Mouse (Mus musculus): ENCODE measurements around the gene Fam110c.

The Fam110c gene

GRCm38 (mm10) chr12:31097185-31097584 lies 23.5 kb downstream of the Fam110c start:
- in situ Hi-C loops (cut with MboI, MseI): loop anchor here in 1 of 2 experiments (25.0 kb wide), 1 partner anchor 990 kb away; no protein-coding TSS in a partner anchor

- in situ Hi-C loops (cut with MboI, MseI): loop anchor here in 1 of 2 experiments (25.0 kb wide), 1 partner anchor 336 kb away; no protein-coding TSS in a partner anchor
These were observed 27.5 kb downstream of the Fam110c start for GRCm38 (mm10) chr12:31101190-31101589.

DNA sequence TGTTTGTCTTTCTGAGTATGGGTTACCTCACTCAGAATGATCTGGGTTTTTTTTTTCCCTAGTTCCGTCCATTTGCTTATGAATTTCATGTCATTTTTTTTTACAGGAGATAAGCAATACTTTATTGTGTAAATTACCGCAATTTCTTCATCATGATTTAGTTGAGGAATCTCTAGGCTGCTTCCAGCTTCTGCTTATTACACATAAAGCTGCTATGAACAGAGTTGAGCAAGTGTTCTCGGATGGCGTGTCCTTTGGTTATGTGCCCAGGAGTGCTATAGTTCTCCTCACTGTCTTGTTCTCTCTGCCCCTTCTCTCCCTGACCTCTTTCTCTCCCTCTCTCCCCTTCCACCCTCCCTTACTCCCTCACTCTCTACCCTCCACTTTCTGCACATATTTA lies 28.2 kb downstream of the Fam110c start:
- in situ Hi-C loops (cut with MboI, MseI): loop anchor here in 1 of 2 experiments (25.0 kb wide), 1 partner anchor 335 kb away; no protein-coding TSS in a partner anchor

DNA sequence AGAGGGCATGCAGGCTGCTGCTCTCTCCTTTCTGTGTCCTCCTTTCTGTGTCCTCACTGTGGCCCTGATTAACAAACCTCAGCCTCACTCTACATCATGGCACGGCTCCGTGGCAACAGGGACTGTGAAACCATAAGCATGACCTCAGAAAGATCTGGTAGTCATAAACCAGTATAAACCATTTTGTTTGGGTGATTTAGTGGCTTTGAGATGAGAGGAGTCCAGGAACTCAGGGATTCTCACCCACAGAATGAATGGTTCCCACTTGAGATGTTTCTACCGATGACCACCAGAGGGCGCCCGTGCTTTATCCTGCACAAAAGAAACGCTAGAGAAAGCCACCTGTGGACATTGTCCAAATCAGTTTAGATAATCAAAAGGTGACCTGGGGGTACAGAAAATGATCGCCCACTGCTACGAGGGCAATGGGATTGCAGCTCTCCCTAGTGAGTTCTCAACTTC lies 42.4 kb downstream of the Fam110c start:
- in situ Hi-C loops (cut with MboI, MseI): loop anchor here in 1 of 2 experiments (25.0 kb wide), 1 partner anchor 321 kb away; no protein-coding TSS in a partner anchor

DNA sequence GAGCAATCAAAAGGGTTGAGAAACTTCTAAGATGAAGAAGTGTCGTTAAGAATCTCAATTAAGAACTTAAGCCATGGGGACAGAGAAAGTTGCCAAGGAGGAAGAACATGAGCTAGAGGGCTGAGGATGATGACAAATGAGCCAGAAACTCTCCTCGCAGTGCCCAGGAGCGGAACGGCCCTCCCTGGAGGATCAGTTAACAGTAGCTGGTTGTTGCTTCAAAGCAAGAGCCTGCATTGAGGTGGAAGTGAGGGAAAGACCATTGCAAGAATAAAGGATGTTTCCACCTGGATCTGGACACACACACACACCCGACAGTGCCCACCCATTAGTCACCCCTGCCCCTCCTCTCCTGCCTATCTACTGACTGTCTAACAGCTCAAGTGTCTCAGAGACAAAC lies 46.9 kb downstream of the Fam110c start:
- in situ Hi-C loops (cut with MboI, MseI): loop anchor here in 1 of 2 experiments (25.0 kb wide), 1 partner anchor 317 kb away; no protein-coding TSS in a partner anchor

- in situ Hi-C loops (cut with MboI, MseI): loop anchor here in 1 of 2 experiments (25.0 kb wide), 1 partner anchor 314 kb away; no protein-coding TSS in a partner anchor
These were observed 49.4 kb downstream of the Fam110c start for GRCm38 (mm10) chr12:31122892-31123622.

DNA sequence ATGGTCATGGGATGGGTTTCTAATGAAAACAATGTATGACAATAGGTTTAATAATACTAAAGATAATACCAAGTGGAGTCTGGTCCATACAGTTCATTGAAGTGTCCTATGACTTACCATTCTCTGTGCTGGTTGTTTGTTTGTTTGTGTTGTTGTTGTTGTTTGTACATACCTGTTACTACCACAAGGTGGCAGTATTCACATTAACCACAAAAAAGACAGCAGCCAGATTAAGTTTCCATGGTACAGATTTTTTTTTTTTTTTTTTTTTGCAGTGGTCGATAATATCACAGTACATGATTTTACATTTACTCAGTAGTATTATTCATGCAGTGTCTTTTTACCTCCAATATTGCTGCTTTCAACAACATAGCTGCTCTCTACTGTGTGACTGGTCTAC lies 52.4 kb downstream of the Fam110c start:
- in situ Hi-C loops (cut with MboI, MseI): no loop called here

DNA sequence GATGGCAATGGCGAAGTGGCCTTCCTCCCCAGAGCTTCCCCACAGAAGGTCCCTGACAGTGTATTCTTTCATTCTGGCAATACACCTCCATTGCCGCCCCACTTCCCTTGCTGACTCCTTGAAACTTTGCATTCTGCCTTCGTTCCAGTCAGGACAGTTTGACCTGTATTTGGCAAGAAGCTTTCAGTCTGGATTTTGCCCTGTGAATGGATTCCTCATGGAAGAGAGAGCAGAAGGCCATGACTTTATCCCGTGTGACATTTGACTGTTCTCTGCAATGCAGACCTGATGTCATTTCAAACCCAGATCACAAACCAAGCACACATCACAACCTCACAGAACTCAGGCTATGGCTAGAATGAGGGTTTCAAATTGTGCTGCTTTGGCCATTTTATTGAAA lies 55.9 kb downstream of the Fam110c start:
- in situ Hi-C loops (cut with MboI, MseI): no loop called here
